Mouse (Mus musculus) testis, adult 10 weeks (tissue): ENCODE measurements around the gene Trim67. TPM values are rescaled to one million over a fixed set of nuclear protein-coding genes. Genes with fewer than 3 reads are reported as not detected.

Experiments used
- polyA plus RNA-seq: library from polyadenylated mRNA; stranded (reverse); fragments of 350-450 nt; fragmentation: Illumina TruSeq; extraction: RNeasy Lipid Tissue Mini Kit (QIAGEN cat#74804); gene quantifications from one replicate; pipeline ENCODE4 v1.2.3, GENCODE M21; 2014; ENCODE audit warnings: low read depth, low replicate concordance

Trim67 gene
- polyA plus RNA-seq: 0.15 TPM

DNA sequence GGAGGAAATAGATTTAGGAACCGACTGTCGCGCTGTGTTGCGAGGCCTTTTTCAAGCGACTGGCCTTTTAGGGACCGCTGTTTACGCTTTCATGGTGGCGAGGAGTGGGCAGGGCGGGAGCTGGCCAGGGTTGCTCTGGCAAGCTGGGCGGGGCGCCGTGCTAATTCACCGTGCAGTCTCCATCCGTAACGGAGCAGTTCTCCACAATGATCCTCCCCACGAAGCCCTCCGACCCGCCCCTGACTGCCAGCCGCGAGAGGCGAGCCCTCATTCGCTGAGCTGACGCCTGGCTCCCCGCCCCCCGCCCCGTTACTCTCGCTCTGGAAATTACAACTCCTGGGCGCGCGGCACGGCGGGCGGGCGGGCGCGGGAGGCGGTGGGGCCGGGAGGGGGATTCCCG lies at the start of gene Trim67:
Gene Trim67, plus strand, starts transcription at position 385 of the 400 bp plus-strand sequence.

GRCm38 (mm10) chr8:124751709-124752173 lies 41.2 kb upstream of the Trim67 start, which contains the start of gene Fam89a:
TSS of gene Fam89a (minus strand) at chr8:124751832.

GRCm38 (mm10) chr8:124862321-124863162 lies 69.7 kb downstream of the Trim67 start, which contains the start of the genes Gnpat and 2810004N23Rik:
TSS of gene Gnpat (plus strand) at chr8:124863033.
TSS of gene 2810004N23Rik (minus strand) at chr8:124863120.

Other genes with a start within 250 kb of the Trim67 start
- gene Agt, start 223.4 kb upstream of the Trim67 start, polyA plus RNA-seq: 17.7 TPM
- not detected for gene Capn9, start 217.0 kb upstream of the Trim67 start, polyA plus RNA-seq
- gene 2310022B05Rik, start 129.7 kb upstream of the Trim67 start, polyA plus RNA-seq: 4.3 TPM
- gene Ttc13, start 71.1 kb upstream of the Trim67 start, polyA plus RNA-seq: 15.5 TPM
- 3.4 TPM for gene Arv1, start 71.0 kb upstream of the Trim67 start, polyA plus RNA-seq
- gene Fam89a, start 41.3 kb upstream of the Trim67 start, polyA plus RNA-seq: 2.4 TPM
- gene Gnpat, start 69.9 kb downstream of the Trim67 start, polyA plus RNA-seq: 224 TPM
- gene 2810004N23Rik, start 70.0 kb downstream of the Trim67 start, polyA plus RNA-seq: 21.1 TPM
- 11.2 TPM for gene Exoc8, start 104.6 kb downstream of the Trim67 start, polyA plus RNA-seq
- 193 TPM for gene Sprtn, start 104.8 kb downstream of the Trim67 start, polyA plus RNA-seq
- gene Egln1, start 156.2 kb downstream of the Trim67 start, polyA plus RNA-seq: 6.5 TPM
- 42.7 TPM for gene Tsnax, start 219.9 kb downstream of the Trim67 start, polyA plus RNA-seq